Mouse (Mus musculus): Measurements from ENCODE around the gene Chmp1a. TPM values are rescaled to one million over a fixed set of nuclear protein-coding genes. Genes with fewer than 3 reads are reported as not detected.
A peak's percentile ranks its signal among the peaks of the same experiment; 100 is the strongest.

Gene Chmp1a
- total RNA-seq, 2 experiments from 2014 or later, result 11.6 to 24.5 TPM

DNA sequence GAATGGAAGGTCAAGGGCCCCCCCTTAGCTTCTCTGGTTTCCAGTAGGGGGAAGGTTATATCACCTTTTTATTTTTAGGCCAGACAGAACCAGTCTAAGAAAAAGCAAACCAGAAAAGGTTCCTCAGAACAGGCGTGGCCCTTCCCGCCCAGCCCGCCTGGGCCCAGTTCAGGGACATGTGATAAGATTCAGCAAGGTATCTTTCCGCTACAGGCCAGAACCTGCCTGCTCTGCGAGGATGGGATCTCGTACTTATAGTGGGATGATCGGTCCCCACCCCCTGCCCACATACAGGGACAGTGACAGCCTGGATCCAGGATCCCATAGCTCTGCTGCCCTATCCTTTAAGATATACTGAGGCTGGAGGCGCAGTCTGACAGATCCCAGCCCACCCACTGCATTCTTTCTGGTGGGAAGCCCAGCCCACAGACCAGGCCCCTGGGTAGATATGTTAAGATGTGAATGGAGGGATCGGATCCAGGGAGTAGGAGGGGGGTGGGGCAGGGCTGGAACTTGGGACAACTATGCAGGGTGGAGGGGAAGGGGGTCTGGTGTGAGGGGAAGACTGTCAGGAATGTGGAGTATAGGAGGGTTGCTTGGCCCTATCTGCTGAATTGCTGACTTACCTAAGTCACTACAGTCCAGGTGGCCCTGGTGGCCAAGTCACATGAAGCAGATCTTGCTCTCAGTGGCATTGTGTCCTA is 56.3 kb downstream of the Chmp1a start:
- ATAC-seq (replicated peaks; ENCODE audit: poor library complexity), result peak; percentile 55

DNA sequence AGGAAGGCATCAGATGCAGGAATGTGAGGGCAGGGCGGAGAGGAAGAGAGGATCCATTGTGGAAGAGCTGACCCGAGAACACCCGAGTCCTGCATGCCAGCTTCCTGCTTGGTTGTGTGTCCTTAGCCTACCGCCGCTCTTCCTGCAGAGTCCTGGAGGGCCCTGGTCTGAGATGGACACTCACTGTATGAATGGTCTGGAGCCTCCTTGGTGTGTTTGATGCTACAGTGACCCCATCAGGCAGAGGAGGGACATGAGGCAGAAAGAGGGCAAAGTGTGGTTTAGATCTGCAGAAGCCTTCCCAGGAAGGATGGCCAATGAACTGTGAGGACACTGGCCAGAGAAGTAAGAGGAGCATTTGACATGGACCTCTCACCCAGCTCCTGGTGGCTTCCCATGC is 57.4 kb downstream of the Chmp1a start:
- 0 out of 2 replicates have a peak, but pooled peaks have one; percentile 26 for ATAC-seq (replicated peaks; ENCODE audit: poor library complexity)

Other genes starting within 250 kb of the Chmp1a start
- gene Ankrd11, start 170.5 kb downstream of the Chmp1a start, total RNA-seq (2015), result 76.4 and 79.6 TPM in 2 replicates
- gene Ankrd11, start 170.5 kb downstream of the Chmp1a start, total RNA-seq (2017), result 69.2 and 72.6 TPM in 2 replicates
- gene Spg7, start 149.8 kb downstream of the Chmp1a start, total RNA-seq (2015), result 33.1 and 49.6 TPM in 2 replicates
- 61.1 and 74.1 TPM in 2 replicates for gene Spg7, start 149.8 kb downstream of the Chmp1a start, total RNA-seq (2017)
- 1,201 and 1,251 TPM in 2 replicates for gene Rpl13, start 110.4 kb downstream of the Chmp1a start, total RNA-seq (2015)
- gene Rpl13, start 110.4 kb downstream of the Chmp1a start, total RNA-seq (2017), result 3,072 and 3,507 TPM in 2 replicates
- gene Cpne7, start 95.4 kb downstream of the Chmp1a start, total RNA-seq (2015), result not detected in 2 replicates
- not detected in 2 replicates for gene Cpne7, start 95.4 kb downstream of the Chmp1a start, total RNA-seq (2017)
- not detected in 2 replicates for gene Sult5a1, start 54.4 kb downstream of the Chmp1a start, total RNA-seq (2015)
- gene Sult5a1, start 54.4 kb downstream of the Chmp1a start, total RNA-seq (2017), result not detected in 2 replicates
- gene Dpep1, start 26.5 kb downstream of the Chmp1a start, total RNA-seq (2015), result not detected in 2 replicates
- not detected in 2 replicates for gene Dpep1, start 26.5 kb downstream of the Chmp1a start, total RNA-seq (2017)
- 0.37 and 0.51 TPM in 2 replicates for gene Spata33, start 69 bp upstream of the Chmp1a start, total RNA-seq (2015)
- gene Spata33, start 69 bp upstream of the Chmp1a start, total RNA-seq (2017), result 1.9 and 5.0 TPM in 2 replicates
- 16.1 and 17.1 TPM in 2 replicates for gene Cdk10, start 12.1 kb upstream of the Chmp1a start, total RNA-seq (2015)
- 34.9 and 38.6 TPM in 2 replicates for gene Cdk10, start 12.1 kb upstream of the Chmp1a start, total RNA-seq (2017)
- 1.7 and 2.1 TPM in 2 replicates for gene Spata2l, start 23.5 kb upstream of the Chmp1a start, total RNA-seq (2015)
- gene Spata2l, start 23.5 kb upstream of the Chmp1a start, total RNA-seq (2017), result 1.2 and 1.7 TPM in 2 replicates
- gene Zfp276, start 41.4 kb upstream of the Chmp1a start, total RNA-seq (2015), result 6.8 and 8.8 TPM in 2 replicates
- gene Zfp276, start 41.4 kb upstream of the Chmp1a start, total RNA-seq (2017), result 5.8 and 13.2 TPM in 2 replicates
- 7.6 and 10.2 TPM in 2 replicates for gene Vps9d1, start 41.6 kb upstream of the Chmp1a start, total RNA-seq (2015)
- 10.3 and 16.2 TPM in 2 replicates for gene Vps9d1, start 41.6 kb upstream of the Chmp1a start, total RNA-seq (2017)
- 38.1 and 41.3 TPM in 2 replicates for gene Fanca, start 105.8 kb upstream of the Chmp1a start, total RNA-seq (2015)
- gene Fanca, start 105.8 kb upstream of the Chmp1a start, total RNA-seq (2017), result 32.1 and 34.5 TPM in 2 replicates
- 0.07 TPM in 1 of 2 replicates, not detected in the other for gene Spire2, start 120.0 kb upstream of the Chmp1a start, total RNA-seq (2015)
- gene Spire2, start 120.0 kb upstream of the Chmp1a start, total RNA-seq (2017), result 1.3 TPM in 1 of 2 replicates, not detected in the other
- 73.1 and 90.2 TPM in 2 replicates for gene Tcf25, start 161.0 kb upstream of the Chmp1a start, total RNA-seq (2015)
- gene Tcf25, start 161.0 kb upstream of the Chmp1a start, total RNA-seq (2017), result 89.8 and 94.1 TPM in 2 replicates
- not detected in 2 replicates for gene Mc1r, start 194.3 kb upstream of the Chmp1a start, total RNA-seq (2015)
- gene Mc1r, start 194.3 kb upstream of the Chmp1a start, total RNA-seq (2017), result 0.12 and 0.14 TPM in 2 replicates
- 0.15 TPM in 1 of 2 replicates, not detected in the other for gene Tubb3, start 198.7 kb upstream of the Chmp1a start, total RNA-seq (2015)
- gene Tubb3, start 198.7 kb upstream of the Chmp1a start, total RNA-seq (2017), result 0.17 TPM in 1 of 2 replicates, not detected in the other
- gene Def8, start 210.8 kb upstream of the Chmp1a start, total RNA-seq (2015), result 30.0 and 33.6 TPM in 2 replicates
- 47.5 and 63.1 TPM in 2 replicates for gene Def8, start 210.8 kb upstream of the Chmp1a start, total RNA-seq (2017)